12 mouse cellular contexts compared by ENCODE assay signal in genomic region chr9:90408789-90409188, GRCm38 (mm10).
DNase-seq lines count a peak whose midpoint lies in the region; ATAC-seq and TF ChIP-seq lines count a peak whose summit lies in the region.
"Had no signal": no experiment of that assay in that cellular context is flagged by ENCODE, and none has a peak within 500 bp of the region (broad histone marks: within the 10 kb centered on the region; RNA-seq: fewer than 3 reads in every experiment).

No protein-coding gene starts in this region.

- dilution Hi-C loops in CH12.LX (cut with MboI; ENCODE audit: extremely low pct_ligation_motif_present, extremely low pct_unique_long_range_greater_than_20kb, low sequenced_read_pairs), result no loop called here

- TF ChIP-seq POLR2A in liver, adult 2 months (IDR thresholded peaks at IDR 0.05; ENCODE audit: extremely low read depth, insufficient read depth, low read length), result no peak
- no peak for TF ChIP-seq POLR2A in CH12.LX (IDR thresholded peaks at IDR 0.05; ENCODE audit: low read depth, low read length)

- DNase-seq in gastrocnemius, adult 2 months, result no peak
- no peak for DNase-seq in gastrocnemius, postnatal 14 days
- peak; percentile 20 for DNase-seq in liver, adult 2 months (ENCODE audit: extremely low read depth, low read depth, low spot score)
- DNase-seq in CH12.LX (ENCODE audit: extremely low read depth), result peak; percentile 8
- no peak for DNase-seq in layer of hippocampus, postnatal 14 days (ENCODE audit: low spot score in 2 of 2)
- DNase-seq: adrenal gland, postnatal 36 days; cerebellum, adult 11 months; kidney, adult 18-20 months; spleen, adult 18-20 months had no signal

- H3K36me3 ChIP-seq in liver, adult 2 months (ENCODE audit: control insufficient read depth, insufficient read depth, low read length), result no peaks in the 10 kb centered on the region
- H3K36me3 ChIP-seq in liver, embryonic 12.5 days, result no peaks in the 10 kb centered on the region
- no peaks in the 10 kb centered on the region for H3K36me3 ChIP-seq in CH12.LX (replicated peaks in 1 of 2; ENCODE audit: control insufficient read depth in 1 of 2, insufficient read depth in 1 of 2, low read length in 1 of 2)

- no peaks in the 10 kb centered on the region for H3K4me1 ChIP-seq in liver, adult 2 months (ENCODE audit: control insufficient read depth, insufficient read depth, low read length)
- no peaks in the 10 kb centered on the region for H3K4me1 ChIP-seq in liver, embryonic 12.5 days
- H3K4me1 ChIP-seq in CH12.LX (ENCODE audit: control insufficient read depth in 1 of 2, insufficient read depth in 2 of 2), result no peaks in the 10 kb centered on the region

- in situ Hi-C loops in CH12.LX (cut with MboI; ENCODE audit: low pct_ligation_motif_present, low pct_unique_long_range_greater_than_20kb, low sequenced_read_pairs), result loop anchor here (10.0 kb wide), 1 partner anchor 204 kb away; no protein-coding TSS in a partner anchor

- peak; percentile 74 for TF ChIP-seq RAD21 in CH12.LX (IDR thresholded peaks at IDR 0.05; ENCODE audit: low read depth, low read length)

- 46% methylated on average over 2 of the region's 2 CpGs for WGBS in liver, adult 2 months
- WGBS in liver, embryonic 12.5 days (ENCODE audit: insufficient replicate concordance), result 35% methylated on average over 2 of the region's 2 CpGs

- peak; percentile 46 for TF ChIP-seq CTCF in gastrocnemius, adult 2 months (IDR thresholded peaks at IDR 0.05)
- peak; percentile 33 for TF ChIP-seq CTCF in liver, adult 2 months (IDR thresholded peaks at IDR 0.05; ENCODE audit: low read depth, low read length)
- peak in 1 of 2 experiments; percentile 71; a peak in 2 of 4 replicates for TF ChIP-seq CTCF in CH12.LX (conservative IDR thresholded peaks at IDR 0.05 in 1 of 2, IDR thresholded peaks at IDR 0.05 in 1 of 2; ENCODE audit: low read depth in 2 of 2, low read length in 2 of 2)

- no peak overlapping the region for H3K27ac ChIP-seq in gastrocnemius, adult 2 months
- H3K27ac ChIP-seq in liver, adult 2 months (replicated peaks; ENCODE audit: insufficient read depth, low read depth, low read length), result no peak overlapping the region
- H3K27ac ChIP-seq in liver, embryonic 12.5 days, result no peak overlapping the region
- H3K27ac ChIP-seq in CH12.LX (ENCODE audit: insufficient read depth, low read depth), result no peak overlapping the region

- no peak overlapping the region for H3K4me2 ChIP-seq in liver, embryonic 12.5 days
- H3K4me2 ChIP-seq in CH12.LX (ENCODE audit: insufficient read depth, low read depth, poor library complexity, severe bottlenecking), result no peak overlapping the region

- no peak overlapping the region for H3K9ac ChIP-seq in liver, adult 2 months (ENCODE audit: low read depth, low read length)
- no peak overlapping the region for H3K9ac ChIP-seq in liver, embryonic 12.5 days
- no peak overlapping the region for H3K9ac ChIP-seq in CH12.LX (ENCODE audit: insufficient read depth, low read depth)

- intact Hi-C loops in gastrocnemius, adult 2 months (cut with DNase I), result no loop called here
- intact Hi-C loops in gastrocnemius, postnatal 14 days (cut with DNase I; ENCODE audit: low total_unique reads), result no loop called here

- TF ChIP-seq EP300 in CH12.LX (IDR thresholded peaks at IDR 0.05; ENCODE audit: low read length), result no peak

- H3K27me3 ChIP-seq in liver, adult 2 months (ENCODE audit: control insufficient read depth, insufficient read depth, low read length), result no peaks in the 10 kb centered on the region
- no peaks in the 10 kb centered on the region for H3K27me3 ChIP-seq in liver, embryonic 12.5 days (replicated peaks)
- H3K27me3 ChIP-seq in CH12.LX (replicated peaks), result no peaks in the 10 kb centered on the region

- no peak overlapping the region for H3K4me3 ChIP-seq in gastrocnemius, adult 2 months
- no peak overlapping the region for H3K4me3 ChIP-seq in liver, adult 2 months (ENCODE audit: insufficient read depth, low read depth, low read length)
- no peak overlapping the region for H3K4me3 ChIP-seq in liver, embryonic 12.5 days
- no peak overlapping the region for H3K4me3 ChIP-seq in CH12.LX (replicated peaks in 1 of 3; ENCODE audit: low read depth in 2 of 3, low read length in 2 of 3, poor library complexity in 1 of 3)

- no peaks in the 10 kb centered on the region for H3K9me3 ChIP-seq in liver, embryonic 12.5 days (replicated peaks)
- no peaks in the 10 kb centered on the region for H3K9me3 ChIP-seq in CH12.LX (replicated peaks; ENCODE audit: low read length)

- no peak for ATAC-seq in liver, embryonic 12.5 days
- ATAC-seq in inflammation-experienced regulatory T-cells, adult 6 months, result peak; percentile 60
- ATAC-seq in frontal cortex, adult (ENCODE audit: low TSS enrichment), result no peak

- H3K79me2 ChIP-seq in liver, adult 2 months (ENCODE audit: control insufficient read depth, insufficient read depth, low read length), result no peaks in the 10 kb centered on the region
- no peaks in the 10 kb centered on the region for H3K79me2 ChIP-seq in CH12.LX (replicated peaks; ENCODE audit: control insufficient read depth, extremely low read depth, insufficient read depth, poor library complexity, severe bottlenecking)

TF ChIP-seq in CH12.LX, 34 proteins besides CTCF, POLR2A, EP300 and RAD21:
- TF ChIP-seq UBTF (IDR thresholded peaks at IDR 0.05; ENCODE audit: low read depth, low read length) (no peak), SMC3 (IDR thresholded peaks at IDR 0.05; ENCODE audit: low read depth, low read length) (peak; percentile 62)

Comparison
In these comparisons a context has a peak if more than half of its experiments do, and no peak if none do; other contexts are left out.
1. DNase-seq: peak in liver, adult 2 months (single experiment) and CH12.LX (single experiment); none in gastrocnemius, adult 2 months (single experiment), gastrocnemius, postnatal 14 days (single experiment) and layer of hippocampus, postnatal 14 days (0 of 2).